Mouse (Mus musculus): ENCODE results near the gene Ergic2. TPM values are rescaled to one million over a fixed set of nuclear protein-coding genes. Genes with fewer than 3 reads are reported as not detected.

Gene Ergic2
- polyA plus RNA-seq, 1 experiment from 2014 or later: 213 TPM

- H3K27ac ChIP-seq (replicated peaks; ENCODE audit: low read depth, low read length): no peak overlapping the region
- WGBS: 26% methylated on average over 2 of the region's 2 CpGs
Measured at GRCm38 (mm10) chr6:148248625-148249024, 36.5 kb upstream of the Ergic2 start.

GRCm38 (mm10) chr6:148246544-148246943 lies 34.4 kb upstream of the Ergic2 start:
- Histone ChIP-seq H3K36me3 (ENCODE audit: control insufficient read depth, insufficient read depth, low read length) (no peaks in the 10 kb centered on the region), H3K27ac (replicated peaks; ENCODE audit: low read depth, low read length) (no peak overlapping the region), H3K9me3 (ENCODE audit: control insufficient read depth, low read length) (no peaks in the 10 kb centered on the region), H3K27me3 (ENCODE audit: control insufficient read depth, insufficient read depth, low read length) (no peaks in the 10 kb centered on the region), H3K4me1 (ENCODE audit: control insufficient read depth, insufficient read depth, low read length) (no peaks in the 10 kb centered on the region), H3K4me2 (ENCODE audit: low read length) (no peak overlapping the region), H3K4me3 (replicated peaks; ENCODE audit: low read depth, low read length) (no peak overlapping the region), H3K9ac (replicated peaks; ENCODE audit: low read length) (no peak overlapping the region)
- ATAC-seq (ENCODE audit: low FRiP score, low TSS enrichment) (no peak), DNase-seq (no peak)
- whole genome bisulfite sequencing: 75% methylated on average over 7 of the region's 7 CpGs

More at GRCm38 (mm10) chr6:148248625-148249024, 36.5 kb upstream of the Ergic2 start:
- no peaks in the 10 kb centered on the region for H3K27me3 ChIP-seq (ENCODE audit: control insufficient read depth, insufficient read depth, low read length)
- DNase-seq (peak; percentile 93), ATAC-seq (ENCODE audit: low FRiP score, low TSS enrichment) (no peak)
- H3K36me3 ChIP-seq (ENCODE audit: control insufficient read depth, insufficient read depth, low read length): no peaks in the 10 kb centered on the region
- H3K9ac ChIP-seq (replicated peaks; ENCODE audit: low read length): no peak overlapping the region
- H3K9me3 ChIP-seq (ENCODE audit: control insufficient read depth, low read length): no peaks in the 10 kb centered on the region
- no peak overlapping the region for H3K4me3 ChIP-seq (replicated peaks; ENCODE audit: low read depth, low read length)
- no peaks in the 10 kb centered on the region for H3K4me1 ChIP-seq (ENCODE audit: control insufficient read depth, insufficient read depth, low read length)
- H3K4me2 ChIP-seq (ENCODE audit: low read length): no peak overlapping the region

DNA sequence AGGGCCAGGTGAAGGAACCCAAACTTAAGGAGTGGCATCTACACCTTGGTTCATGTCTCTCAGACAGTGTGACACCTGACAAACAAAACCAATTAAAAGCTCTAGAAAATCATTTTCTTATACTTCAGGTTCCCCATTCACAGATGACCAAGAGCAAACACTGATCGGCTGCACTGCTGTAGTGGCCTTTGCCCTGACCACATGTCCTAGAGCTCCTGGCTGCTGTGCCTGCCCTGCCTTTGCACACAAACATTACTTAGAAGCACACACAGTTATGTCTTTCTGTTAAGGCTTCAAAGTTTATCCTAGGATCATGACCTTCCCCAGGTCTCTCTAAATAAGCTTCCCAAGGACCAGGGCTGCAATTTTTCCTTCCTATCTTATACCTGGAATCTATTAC lies 32.7 kb upstream of the Ergic2 start:
- no peaks in the 10 kb centered on the region for H3K27me3 ChIP-seq (ENCODE audit: control insufficient read depth, insufficient read depth, low read length)
- DNase-seq (no peak), ATAC-seq (ENCODE audit: low FRiP score, low TSS enrichment) (no peak)
- no peak overlapping the region for H3K27ac ChIP-seq (replicated peaks; ENCODE audit: low read depth, low read length)
- H3K4me3 ChIP-seq (replicated peaks; ENCODE audit: low read depth, low read length): no peak overlapping the region
- H3K36me3 ChIP-seq (ENCODE audit: control insufficient read depth, insufficient read depth, low read length): no peaks in the 10 kb centered on the region
- 89% methylated on average over 1 of the region's 1 CpGs for WGBS
- H3K9ac ChIP-seq (replicated peaks; ENCODE audit: low read length): no peak overlapping the region
- H3K4me2 ChIP-seq (ENCODE audit: low read length): no peak overlapping the region
- no peaks in the 10 kb centered on the region for H3K9me3 ChIP-seq (ENCODE audit: control insufficient read depth, low read length)
- no peaks in the 10 kb centered on the region for H3K4me1 ChIP-seq (ENCODE audit: control insufficient read depth, insufficient read depth, low read length)

- ATAC-seq (ENCODE audit: low FRiP score, low TSS enrichment): no peak
- DNase-seq: no peak
- no peaks in the 10 kb centered on the region for H3K36me3 ChIP-seq (ENCODE audit: control insufficient read depth, insufficient read depth, low read length)
- H3K4me1 ChIP-seq (ENCODE audit: control insufficient read depth, insufficient read depth, low read length): no peaks in the 10 kb centered on the region
- no peak overlapping the region for H3K27ac ChIP-seq (replicated peaks; ENCODE audit: low read depth, low read length)
- no peaks in the 10 kb centered on the region for H3K27me3 ChIP-seq (ENCODE audit: control insufficient read depth, insufficient read depth, low read length)
- H3K9ac ChIP-seq (replicated peaks; ENCODE audit: low read length): no peak overlapping the region
- H3K4me3 ChIP-seq (replicated peaks; ENCODE audit: low read depth, low read length): no peak overlapping the region
- WGBS: 68% methylated on average over 3 of the region's 3 CpGs
- no peaks in the 10 kb centered on the region for H3K9me3 ChIP-seq (ENCODE audit: control insufficient read depth, low read length)
- no peak overlapping the region for H3K4me2 ChIP-seq (ENCODE audit: low read length)
Measured at GRCm38 (mm10) chr6:148242304-148242703, 30.1 kb upstream of the Ergic2 start.

DNA sequence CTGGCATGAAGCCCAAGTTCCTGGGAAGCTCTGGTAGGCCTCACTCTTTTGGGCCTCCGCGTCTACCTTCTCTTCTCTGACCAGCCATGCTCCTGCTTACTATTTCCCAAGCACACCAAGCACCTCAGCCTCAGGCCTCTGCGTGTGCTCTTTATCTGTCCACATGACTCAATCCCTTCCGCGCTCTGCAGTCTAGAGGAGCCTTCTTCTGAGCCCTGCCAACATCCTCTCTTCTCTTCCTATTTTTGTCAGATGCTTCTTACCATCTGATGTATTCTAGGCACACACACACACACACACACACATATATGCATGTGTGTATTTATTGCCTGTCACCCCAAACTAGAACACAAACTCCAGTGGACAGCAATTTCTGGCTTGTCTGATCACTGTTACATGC lies 29.5 kb upstream of the Ergic2 start:
- DNase-seq: no peak
- Histone ChIP-seq H3K4me3 (replicated peaks; ENCODE audit: low read depth, low read length) (no peak overlapping the region), H3K4me1 (ENCODE audit: control insufficient read depth, insufficient read depth, low read length) (no peaks in the 10 kb centered on the region), H3K36me3 (ENCODE audit: control insufficient read depth, insufficient read depth, low read length) (no peaks in the 10 kb centered on the region), H3K27me3 (ENCODE audit: control insufficient read depth, insufficient read depth, low read length) (no peaks in the 10 kb centered on the region), H3K9me3 (ENCODE audit: control insufficient read depth, low read length) (no peaks in the 10 kb centered on the region), H3K27ac (replicated peaks; ENCODE audit: low read depth, low read length) (no peak overlapping the region), H3K4me2 (ENCODE audit: low read length) (no peak overlapping the region), H3K9ac (replicated peaks; ENCODE audit: low read length) (no peak overlapping the region)
- no peak for ATAC-seq (ENCODE audit: low FRiP score, low TSS enrichment)
- WGBS: 96% methylated on average over 5 of the region's 5 CpGs

DNA sequence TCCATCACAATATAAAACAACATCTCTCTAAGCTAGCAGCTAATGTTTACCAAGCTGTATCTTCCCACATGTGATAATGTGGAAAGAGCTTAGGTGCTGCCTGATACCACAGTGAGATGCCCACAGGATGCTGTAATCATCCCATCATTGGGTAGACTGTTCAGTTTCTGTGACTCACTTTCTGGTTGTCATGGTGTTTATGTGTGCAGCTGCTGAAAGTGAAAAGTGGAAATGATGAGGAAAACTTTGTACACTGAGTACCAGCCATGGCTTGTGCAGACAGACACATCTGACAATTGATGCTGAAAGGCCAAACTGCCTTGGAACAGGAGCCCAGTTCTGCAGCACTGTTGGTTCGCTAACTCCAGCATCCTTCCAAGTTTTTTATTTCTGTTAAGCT lies 27.1 kb upstream of the Ergic2 start:
- 97% methylated on average over 1 of the region's 1 CpGs for WGBS
- H3K4me3 ChIP-seq (replicated peaks; ENCODE audit: low read depth, low read length): no peak overlapping the region
- H3K27ac ChIP-seq (replicated peaks; ENCODE audit: low read depth, low read length): no peak overlapping the region
- H3K4me1 ChIP-seq (ENCODE audit: control insufficient read depth, insufficient read depth, low read length): no peaks in the 10 kb centered on the region
- H3K36me3 ChIP-seq (ENCODE audit: control insufficient read depth, insufficient read depth, low read length): no peaks in the 10 kb centered on the region
- H3K9ac ChIP-seq (replicated peaks; ENCODE audit: low read length): no peak overlapping the region
- no peak overlapping the region for H3K4me2 ChIP-seq (ENCODE audit: low read length)
- no peaks in the 10 kb centered on the region for H3K9me3 ChIP-seq (ENCODE audit: control insufficient read depth, low read length)
- DNase-seq (no peak), ATAC-seq (ENCODE audit: low FRiP score, low TSS enrichment) (no peak)
- no peaks in the 10 kb centered on the region for H3K27me3 ChIP-seq (ENCODE audit: control insufficient read depth, insufficient read depth, low read length)

- no peak overlapping the region for H3K4me3 ChIP-seq (replicated peaks; ENCODE audit: low read depth, low read length)
- H3K4me2 ChIP-seq (ENCODE audit: low read length): no peak overlapping the region
- WGBS: 53% methylated on average over 5 of the region's 5 CpGs
- no peaks in the 10 kb centered on the region for H3K4me1 ChIP-seq (ENCODE audit: control insufficient read depth, insufficient read depth, low read length)
- no peak overlapping the region for H3K9ac ChIP-seq (replicated peaks; ENCODE audit: low read length)
- H3K27me3 ChIP-seq (ENCODE audit: control insufficient read depth, insufficient read depth, low read length): no peaks in the 10 kb centered on the region
- no peaks in the 10 kb centered on the region for H3K36me3 ChIP-seq (ENCODE audit: control insufficient read depth, insufficient read depth, low read length)
- no peak overlapping the region for H3K27ac ChIP-seq (replicated peaks; ENCODE audit: low read depth, low read length)
- DNase-seq (no peak), ATAC-seq (ENCODE audit: low FRiP score, low TSS enrichment) (no peak)
- H3K9me3 ChIP-seq (ENCODE audit: control insufficient read depth, low read length): no peaks in the 10 kb centered on the region
Measured at GRCm38 (mm10) chr6:148237453-148237852, 25.3 kb upstream of the Ergic2 start.

- 77% methylated on average over 3 of the region's 3 CpGs for WGBS
- DNase-seq (no peak), ATAC-seq (ENCODE audit: low FRiP score, low TSS enrichment) (no peak)
- Histone ChIP-seq H3K27me3 (ENCODE audit: control insufficient read depth, insufficient read depth, low read length) (no peaks in the 10 kb centered on the region), H3K9ac (replicated peaks; ENCODE audit: low read length) (no peak overlapping the region), H3K4me3 (replicated peaks; ENCODE audit: low read depth, low read length) (no peak overlapping the region), H3K9me3 (ENCODE audit: control insufficient read depth, low read length) (no peaks in the 10 kb centered on the region), H3K36me3 (ENCODE audit: control insufficient read depth, insufficient read depth, low read length) (no peaks in the 10 kb centered on the region), H3K4me2 (ENCODE audit: low read length) (no peak overlapping the region), H3K4me1 (ENCODE audit: control insufficient read depth, insufficient read depth, low read length) (no peaks in the 10 kb centered on the region), H3K27ac (replicated peaks; ENCODE audit: low read depth, low read length) (no peak overlapping the region)
Measured at GRCm38 (mm10) chr6:148234105-148234828, 22.1 kb upstream of the Ergic2 start.

DNA sequence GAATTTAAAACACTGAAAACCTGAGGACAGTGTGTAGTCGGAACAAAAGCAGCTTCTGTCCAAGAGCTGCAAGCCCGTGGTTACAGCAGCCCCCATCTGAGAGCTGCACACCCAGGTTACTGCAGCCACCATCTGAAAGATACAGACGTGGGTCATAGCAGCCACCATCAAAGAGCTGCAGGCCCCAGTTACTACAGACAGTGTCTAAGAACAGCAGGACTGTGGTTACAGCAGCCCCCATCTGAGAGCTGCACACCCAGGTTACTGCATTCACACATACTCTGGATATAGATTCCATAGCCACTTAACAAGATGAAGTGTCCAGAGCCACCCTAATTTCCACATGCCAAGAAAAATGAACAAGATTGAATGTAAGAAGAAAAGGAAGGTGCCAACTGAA lies 15.4 kb upstream of the Ergic2 start:
- no peaks in the 10 kb centered on the region for H3K9me3 ChIP-seq (ENCODE audit: control insufficient read depth, low read length)
- no peak for DNase-seq
- WGBS: 71% methylated on average over 3 of the region's 3 CpGs
- H3K4me2 ChIP-seq (ENCODE audit: low read length): no peak overlapping the region
- no peaks in the 10 kb centered on the region for H3K27me3 ChIP-seq (ENCODE audit: control insufficient read depth, insufficient read depth, low read length)
- no peaks in the 10 kb centered on the region for H3K36me3 ChIP-seq (ENCODE audit: control insufficient read depth, insufficient read depth, low read length)
- no peak overlapping the region for H3K9ac ChIP-seq (replicated peaks; ENCODE audit: low read length)
- no peak overlapping the region for H3K27ac ChIP-seq (replicated peaks; ENCODE audit: low read depth, low read length)
- ATAC-seq (ENCODE audit: low FRiP score, low TSS enrichment): no peak
- H3K4me3 ChIP-seq (replicated peaks; ENCODE audit: low read depth, low read length): no peak overlapping the region
- H3K4me1 ChIP-seq (ENCODE audit: control insufficient read depth, insufficient read depth, low read length): no peaks in the 10 kb centered on the region

Measured in midbrain, embryonic 14.5 days (tissue).